Mouse (Mus musculus): ENCODE data around the gene Agmat.
"Not testable (repeated sequence)": the region's sequence is repeated elsewhere in the genome, so short reads cannot be mapped to it uniquely, and the experiment has no call there.

Gene Agmat

GRCm38 (mm10) chr4:141735206-141735560, 11.3 kb upstream of the Agmat start:
- DNase-seq (ENCODE audit: low spot score in 2 of 2), result no peak

DNA sequence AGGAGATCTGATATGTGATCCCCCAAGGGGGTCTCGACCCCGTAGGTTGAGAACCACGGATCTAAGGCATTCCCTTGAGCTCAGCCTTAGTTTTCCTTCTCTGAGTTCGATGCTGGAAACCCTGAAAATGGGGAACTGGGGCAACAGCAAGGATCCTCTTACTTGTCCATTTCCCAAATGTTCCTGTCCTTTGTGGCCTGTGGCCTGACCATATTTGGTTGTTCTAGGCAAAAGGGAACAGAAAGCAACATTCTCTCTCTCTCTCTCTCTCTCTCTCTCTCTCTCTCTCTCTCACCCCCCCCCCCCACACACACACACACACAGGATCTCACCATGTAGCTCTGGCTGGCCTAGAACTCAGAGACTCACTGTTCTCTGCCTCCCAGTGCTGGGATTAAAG, 9.6 kb upstream of the Agmat start:
- DNase-seq (ENCODE audit: low spot score in 2 of 2), result no peak

GRCm38 (mm10) chr4:141738015-141738414, 8.5 kb upstream of the Agmat start:
- peak in 1 of 2 experiments; percentile 8 for DNase-seq (ENCODE audit: low spot score in 2 of 2)

DNA sequence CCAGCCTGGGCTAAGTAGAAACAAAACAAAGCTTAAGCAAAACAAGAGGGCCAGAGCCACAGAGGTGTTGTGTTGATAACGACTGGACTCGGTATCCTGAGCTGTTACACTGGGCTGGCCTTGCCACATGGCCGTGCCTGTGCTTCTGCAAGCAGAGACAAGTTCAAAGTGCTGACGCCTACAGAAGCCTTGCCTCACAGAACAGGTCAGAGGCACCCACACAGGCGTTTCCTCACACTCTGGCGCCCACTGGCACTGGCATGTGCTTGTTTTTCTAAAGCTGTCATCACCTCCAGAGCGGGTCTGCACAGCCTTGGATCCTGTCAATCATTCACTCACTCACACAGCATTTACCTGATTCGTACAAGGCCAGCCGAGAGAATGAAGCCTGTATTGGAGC, 4.6 kb upstream of the Agmat start:
- DNase-seq (ENCODE audit: low spot score in 2 of 2), result no peak

GRCm38 (mm10) chr4:141742381-141742780, 4.1 kb upstream of the Agmat start:
- DNase-seq (ENCODE audit: low spot score in 2 of 2), result no peak

DNA sequence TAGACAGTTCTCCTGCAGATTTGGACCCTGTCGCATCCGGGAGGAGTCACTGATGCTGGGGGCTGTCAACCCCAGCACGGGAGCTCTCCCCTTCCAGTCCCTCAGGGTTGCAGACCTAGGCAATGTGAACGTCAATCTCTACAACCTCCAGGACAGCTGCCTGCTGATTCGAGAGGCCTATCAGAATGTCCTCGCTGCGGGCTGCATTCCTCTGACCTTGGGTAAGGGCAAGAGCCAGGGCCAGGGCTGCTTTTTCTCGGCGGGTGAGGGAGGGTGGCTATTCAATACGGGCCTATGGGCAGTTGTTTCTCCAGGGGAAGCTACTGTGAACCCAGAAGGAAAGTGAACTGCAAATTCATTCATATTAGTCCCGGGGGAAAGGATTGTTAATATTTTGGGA, 3.1 kb downstream of the Agmat start:
- no peak for DNase-seq (ENCODE audit: low spot score in 2 of 2)

- DNase-seq (ENCODE audit: low spot score in 2 of 2), result no peak
Observed at GRCm38 (mm10) chr4:141750826-141751225, 4.4 kb downstream of the Agmat start.

- DNase-seq (ENCODE audit: low spot score in 2 of 2), result no peak
Observed at GRCm38 (mm10) chr4:141751419-141752075, 5.1 kb downstream of the Agmat start.

GRCm38 (mm10) chr4:141752076-141752421, 5.6 kb downstream of the Agmat start:
- DNase-seq (ENCODE audit: low spot score in 2 of 2), result no peak

DNA sequence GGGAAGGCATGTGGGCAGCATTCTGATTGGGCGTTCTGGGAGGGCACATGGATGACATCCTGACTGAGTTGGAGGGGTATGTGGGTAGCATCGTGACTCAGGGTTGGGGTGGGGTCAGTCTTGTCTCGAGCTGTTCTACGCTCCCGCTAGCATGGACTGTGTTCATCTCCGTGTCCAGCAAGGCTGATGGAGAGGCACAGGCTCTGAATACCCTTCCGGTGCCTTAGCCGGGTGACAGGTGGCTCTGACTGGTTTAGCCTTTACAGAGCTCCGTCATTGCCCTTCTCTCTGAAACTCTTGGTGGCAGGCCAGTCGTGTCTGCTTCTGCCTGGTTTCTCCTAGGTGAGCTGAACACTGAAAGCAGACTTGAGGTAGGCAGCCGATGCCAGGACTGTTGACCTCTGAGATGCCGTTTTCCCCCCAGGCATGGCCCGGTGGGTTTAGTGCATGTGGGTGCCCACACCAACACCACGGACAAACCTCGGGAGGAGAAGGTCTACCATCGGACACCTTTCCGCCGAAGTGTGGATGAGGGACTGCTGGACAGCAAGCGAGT, 9.0 kb downstream of the Agmat start:
- no peak for DNase-seq (ENCODE audit: low spot score in 2 of 2)

DNA sequence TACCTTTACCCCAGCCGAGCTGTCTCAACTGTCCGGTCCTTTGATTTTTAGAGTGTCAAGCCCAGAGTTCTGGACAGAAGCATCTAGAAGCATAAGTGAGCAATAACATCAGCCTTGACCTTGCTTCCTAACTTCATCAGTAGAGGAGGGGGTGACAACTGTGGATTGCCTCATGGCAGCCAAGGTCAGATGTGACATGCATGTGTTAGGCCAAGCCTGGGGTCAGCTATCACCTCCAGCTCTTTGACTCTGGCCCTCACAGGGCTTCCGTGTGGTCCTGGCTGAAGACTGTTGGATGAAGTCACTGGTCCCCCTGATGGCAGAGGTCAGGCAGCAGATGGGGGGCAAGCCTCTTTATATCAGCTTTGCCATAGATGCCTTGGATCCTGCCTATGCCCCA, 10.7 kb downstream of the Agmat start:
- DNase-seq (ENCODE audit: low spot score in 2 of 2), result no peak

DNA sequence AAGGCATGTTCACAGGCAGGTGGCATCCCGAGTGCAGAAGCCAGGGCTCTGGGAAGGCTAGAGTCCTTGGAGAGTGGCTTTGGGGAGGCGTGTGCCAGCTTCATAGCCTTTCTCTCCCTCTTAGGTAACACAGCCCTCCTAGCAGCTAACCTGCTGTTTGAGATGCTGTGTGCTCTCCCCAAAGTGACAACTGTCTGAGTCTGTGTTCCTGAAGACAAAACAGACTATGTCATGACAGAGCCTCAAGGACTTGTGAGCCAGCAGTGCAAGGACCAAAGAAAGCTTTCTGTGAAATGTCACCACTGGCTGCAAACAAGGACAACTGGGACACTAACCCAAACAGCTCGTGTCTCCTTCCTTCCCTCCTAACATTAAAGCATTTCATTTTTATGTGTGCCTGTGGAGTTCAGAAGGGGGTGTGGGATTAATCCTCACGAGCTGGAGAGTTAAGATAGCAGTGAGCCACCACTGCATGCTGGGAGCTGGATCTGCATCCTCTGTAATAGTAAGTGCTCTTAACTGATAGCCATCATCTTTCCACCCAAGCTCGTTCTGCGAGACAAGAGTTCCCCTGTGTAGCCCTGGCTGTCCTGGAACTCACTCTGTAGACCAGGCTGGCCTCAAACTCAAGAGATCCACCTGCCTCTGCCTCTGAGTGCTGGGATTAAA, 12.5 kb downstream of the Agmat start:
- DNase-seq (ENCODE audit: low spot score in 2 of 2), result no peak

DNA sequence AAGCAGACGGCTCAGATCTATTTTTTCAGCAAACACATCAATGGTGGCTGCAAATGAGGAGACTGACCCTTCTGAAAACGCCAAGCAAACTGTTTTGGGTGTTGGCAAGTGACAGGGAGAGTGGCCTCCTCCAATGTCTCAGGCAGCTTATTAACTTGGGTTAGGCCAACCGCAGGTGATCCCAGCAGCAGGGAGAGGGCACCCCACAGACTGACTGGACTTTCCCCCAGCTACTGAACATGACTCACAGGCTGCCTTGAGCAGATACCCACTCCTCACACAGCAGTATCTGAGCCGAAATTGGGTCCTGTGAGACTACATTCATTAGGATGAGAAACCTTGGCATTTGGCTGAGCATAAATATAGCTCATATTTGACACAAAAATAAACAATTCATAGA, 14.5 kb downstream of the Agmat start:
- no peak for DNase-seq (ENCODE audit: low spot score in 2 of 2)

- DNase-seq (ENCODE audit: low spot score in 2 of 2), result no peak
Observed at GRCm38 (mm10) chr4:141762102-141762598, 15.7 kb downstream of the Agmat start.

GRCm38 (mm10) chr4:141763476-141763875, 17.0 kb downstream of the Agmat start:
- DNase-seq (ENCODE audit: low spot score in 2 of 2), result no peak

- DNase-seq (ENCODE audit: low spot score in 2 of 2), result no peak
Observed at GRCm38 (mm10) chr4:141765008-141765407, 18.5 kb downstream of the Agmat start.

GRCm38 (mm10) chr4:141766316-141766667, 19.8 kb downstream of the Agmat start:
- no peak for DNase-seq (ENCODE audit: low spot score in 2 of 2)

DNA sequence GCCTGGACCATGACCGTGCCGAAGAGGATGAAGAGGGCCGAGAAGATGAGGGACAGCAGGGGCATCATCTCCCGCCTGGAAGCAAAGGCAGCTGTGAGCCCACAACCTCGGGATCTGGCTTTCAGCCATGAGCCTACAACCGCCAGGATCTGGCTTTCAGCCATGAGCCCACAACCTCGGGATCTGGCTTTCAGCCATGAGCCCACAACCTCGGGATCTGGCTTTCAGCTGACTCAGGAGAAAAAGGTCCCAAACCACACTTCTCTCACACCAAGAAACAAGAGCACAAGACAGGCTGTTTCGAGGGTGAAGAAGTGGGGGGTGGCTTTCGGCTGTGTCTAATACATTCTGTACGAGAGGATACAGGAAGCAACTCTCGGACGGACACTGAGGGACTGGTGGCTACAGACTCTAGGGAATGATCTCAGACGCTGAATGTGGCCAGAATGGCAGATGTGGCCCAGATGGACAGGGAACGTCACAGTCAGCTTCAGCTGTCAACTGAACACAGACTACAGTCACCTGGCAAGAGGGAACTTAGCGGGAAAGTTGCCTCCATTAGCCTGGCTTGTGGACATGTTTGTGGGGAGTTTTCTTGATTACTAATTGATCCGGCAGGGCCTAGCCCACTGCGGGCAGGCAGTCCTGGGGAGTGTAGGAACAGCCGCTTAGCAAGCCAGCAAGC, 20.3 kb downstream of the Agmat start:
- DNase-seq (ENCODE audit: low spot score in 2 of 2), result no peak

DNA sequence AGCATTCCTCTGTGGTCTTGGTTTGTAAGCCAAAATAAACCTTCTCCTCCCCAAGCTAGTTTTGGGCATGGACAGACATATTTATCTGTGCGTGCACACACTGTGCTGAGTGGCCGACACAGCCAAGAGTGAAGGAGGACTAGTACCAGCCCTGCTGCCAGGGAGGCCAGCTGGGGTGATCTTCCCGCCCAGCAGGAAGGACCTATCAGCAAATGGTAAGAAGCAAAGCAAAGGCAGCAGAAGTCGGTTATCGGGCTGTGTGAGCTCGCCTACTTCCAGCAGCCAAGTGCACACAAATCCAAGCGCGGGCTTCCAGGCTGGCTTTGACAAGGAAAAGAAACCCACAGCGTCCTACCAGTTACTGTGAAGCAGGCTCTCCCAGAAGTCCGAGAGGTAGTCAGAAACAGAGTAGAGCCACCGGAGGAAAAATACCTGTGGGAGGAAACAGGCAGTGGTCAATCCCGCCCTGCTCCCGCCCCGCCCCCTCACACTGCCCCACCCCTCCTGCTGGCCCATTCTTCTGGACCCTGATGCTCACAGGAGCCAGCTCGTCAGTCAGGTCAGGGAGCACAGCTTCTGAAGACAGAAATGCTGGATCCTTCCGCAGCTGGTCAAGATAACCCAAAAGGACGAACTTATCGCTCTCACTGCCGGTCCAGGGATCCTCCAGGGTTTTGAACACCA, 21.0 kb downstream of the Agmat start:
- DNase-seq (ENCODE audit: low spot score in 2 of 2), result no peak

- DNase-seq (ENCODE audit: low spot score in 2 of 2), result no peak
Observed at GRCm38 (mm10) chr4:141769501-141770160, 23.2 kb downstream of the Agmat start.

DNA sequence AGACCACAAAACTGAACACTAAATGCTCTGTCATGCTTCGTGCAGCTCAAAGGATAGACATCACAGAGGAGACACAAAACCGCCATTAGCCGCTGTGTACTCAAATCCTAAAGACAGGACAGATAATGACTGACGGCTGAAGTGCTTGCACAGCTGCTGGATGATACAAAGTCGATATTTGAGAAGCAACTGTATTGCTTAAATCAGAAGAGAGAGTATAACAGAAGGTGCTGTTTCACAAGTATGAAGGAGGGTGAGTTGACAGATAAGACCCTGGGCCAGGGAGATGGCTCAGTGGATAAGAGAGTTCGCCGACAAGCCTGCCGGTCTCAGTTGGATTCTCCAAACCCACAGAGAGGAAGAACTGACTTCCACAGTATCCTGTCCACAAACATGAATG, 25.4 kb downstream of the Agmat start:
- no peak for DNase-seq (ENCODE audit: low spot score in 2 of 2)

DNA sequence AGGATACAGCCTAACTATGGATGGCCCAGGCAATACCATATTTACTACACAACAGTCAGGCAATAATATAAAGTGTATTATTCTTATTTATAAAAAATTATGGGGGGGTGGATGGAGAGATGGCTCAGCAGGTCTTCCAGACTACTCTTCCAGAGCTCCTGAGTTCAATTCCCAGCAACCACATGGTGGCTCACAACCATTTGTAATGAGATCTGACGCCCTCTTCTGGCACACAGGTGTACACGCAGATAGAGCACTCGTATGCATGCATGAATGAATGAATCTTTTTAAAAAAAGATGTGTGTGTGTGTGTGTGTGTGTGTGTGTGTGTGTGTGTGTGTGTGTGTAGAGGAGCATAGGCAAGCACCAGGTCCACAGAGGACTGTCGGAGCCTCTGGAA, 26.5 kb downstream of the Agmat start:
- not testable (repeated sequence) for DNase-seq (ENCODE audit: low spot score in 2 of 2)
